ENCODE assay signal across 12 mouse cellular contexts in genomic region chr14:7026274-7026673, GRCm38 (mm10). TPM values are rescaled to one million over a fixed set of nuclear protein-coding genes. Genes with fewer than 3 reads are reported as not detected.
DNase-seq lines count a peak whose midpoint lies in the region; ATAC-seq and TF ChIP-seq lines count a peak whose summit lies in the region.
"Not testable (repeated sequence)": the region's sequence is repeated elsewhere in the genome, so short reads cannot be mapped to it uniquely, and the experiment has no call there.
"Had no signal": no experiment of that assay in that cellular context is flagged by ENCODE, and none has a peak within 500 bp of the region (broad histone marks: within the 10 kb centered on the region; RNA-seq: fewer than 3 reads in every experiment).

No protein-coding gene starts in this region.

- H3K4me3 ChIP-seq in forebrain, embryonic 13.5 days; heart, embryonic 13.5 days; layer of hippocampus, adult 2 months; liver, embryonic 14.5 days (ENCODE audit: insufficient read depth in 1 of 2, low read depth in 2 of 2, low read length in 2 of 2); midbrain, embryonic 16.5 days (ENCODE audit: low read depth, low read length); stomach, embryonic 16.5 days (replicated peaks; ENCODE audit: low read length): not testable (repeated sequence)

- not testable (repeated sequence) for H3K4me1 ChIP-seq in forebrain, embryonic 13.5 days; heart, embryonic 13.5 days; liver, embryonic 14.5 days (replicated peaks; ENCODE audit: control insufficient read depth in 2 of 2, insufficient read depth in 2 of 2, low read length in 1 of 2); midbrain, embryonic 16.5 days (ENCODE audit: control insufficient read depth, insufficient read depth, low read length); stomach, embryonic 16.5 days (ENCODE audit: control insufficient read depth, insufficient read depth, low read length)

- not testable (repeated sequence) for TF ChIP-seq EP300 in liver, embryonic 14.5 days (IDR thresholded peaks at IDR 0.05; ENCODE audit: low read depth)

- peak overlapping the region; percentile 84 for H3K4me2 ChIP-seq in forebrain, embryonic 13.5 days
- peak overlapping the region; percentile 85 for H3K4me2 ChIP-seq in heart, embryonic 13.5 days
- H3K4me2 ChIP-seq in liver, embryonic 14.5 days (ENCODE audit: low read depth), result not testable (repeated sequence)
- peak overlapping the region; percentile 73 for H3K4me2 ChIP-seq in midbrain, embryonic 16.5 days (ENCODE audit: low read length)
- H3K4me2 ChIP-seq in stomach, embryonic 16.5 days (ENCODE audit: low read depth, low read length), result peak overlapping the region; percentile 72; the same call in 1 of the 2 replicates

- not testable (repeated sequence) for H3K27me3 ChIP-seq in forebrain, embryonic 13.5 days; heart, embryonic 13.5 days (replicated peaks); liver, embryonic 14.5 days (ENCODE audit: control insufficient read depth, insufficient read depth, low read length); midbrain, embryonic 16.5 days (ENCODE audit: control insufficient read depth, insufficient read depth, low read depth, low read length); stomach, embryonic 16.5 days (ENCODE audit: control insufficient read depth, insufficient read depth, low read length)

- 6% methylated on average over 9 of the region's 9 CpGs for WGBS in forebrain, embryonic 13.5 days
- WGBS in heart, embryonic 13.5 days, result 12% methylated on average over 9 of the region's 9 CpGs
- WGBS in liver, embryonic 14.5 days (ENCODE audit: insufficient replicate concordance), result 6% methylated on average over 8 of the region's 9 CpGs
- WGBS in midbrain, embryonic 16.5 days, result 5% methylated on average over 8 of the region's 9 CpGs
- WGBS in stomach, embryonic 16.5 days, result 6% methylated on average over 9 of the region's 9 CpGs

- ATAC-seq in forebrain, embryonic 13.5 days; heart, embryonic 13.5 days (ENCODE audit: extremely low read depth, insufficient number of reproducible peaks, low FRiP score, low TSS enrichment); liver, embryonic 14.5 days (ENCODE audit: insufficient read depth); midbrain, embryonic 16.5 days; stomach, embryonic 16.5 days (ENCODE audit: insufficient read depth, low FRiP score): not testable (repeated sequence)

- H3K9me3 ChIP-seq in forebrain, embryonic 13.5 days (replicated peaks); heart, embryonic 13.5 days; liver, embryonic 14.5 days (ENCODE audit: control insufficient read depth, low read length); midbrain, embryonic 16.5 days (replicated peaks; ENCODE audit: control insufficient read depth, low read length, poor library complexity, severe bottlenecking); stomach, embryonic 16.5 days (replicated peaks; ENCODE audit: control insufficient read depth, low read length): not testable (repeated sequence)

- TF ChIP-seq CTCF in layer of hippocampus, adult 2 months (conservative IDR thresholded peaks at IDR 0.05), result peak; percentile 66
- peak; percentile 15; the same call in 1 of the 2 replicates for TF ChIP-seq CTCF in liver, embryonic 14.5 days (IDR thresholded peaks at IDR 0.05; ENCODE audit: low read depth)

- DNase-seq in adrenal gland, postnatal 14 days, result peak; percentile 3
- peak; percentile 0 for DNase-seq in induced T-regulatory cell, adult 2 months (ENCODE audit: low read depth)
- peak in 1 of 2 experiments; percentile 5 for DNase-seq in layer of hippocampus, adult 2 months (ENCODE audit: low spot score in 2 of 2)
- not testable (repeated sequence) for DNase-seq in liver, embryonic 14.5 days (ENCODE audit: low read depth in 3 of 3, low spot score in 3 of 3)

- H3K36me3 ChIP-seq in forebrain, embryonic 13.5 days (ENCODE audit: poor library complexity, severe bottlenecking); heart, embryonic 13.5 days; liver, embryonic 14.5 days (replicated peaks; ENCODE audit: control insufficient read depth, insufficient read depth, low read depth); midbrain, embryonic 16.5 days (ENCODE audit: control insufficient read depth, insufficient read depth, low read length); stomach, embryonic 16.5 days (ENCODE audit: control insufficient read depth, insufficient read depth, low read length): not testable (repeated sequence)

- H3K9ac ChIP-seq in forebrain, embryonic 13.5 days; heart, embryonic 13.5 days; liver, embryonic 14.5 days (replicated peaks); midbrain, embryonic 16.5 days (ENCODE audit: low read depth, low read length); stomach, embryonic 16.5 days (ENCODE audit: low read length): not testable (repeated sequence)

- not testable (repeated sequence) for H3K27ac ChIP-seq in forebrain, embryonic 13.5 days; heart, embryonic 13.5 days (replicated peaks); layer of hippocampus, adult 2 months; liver, embryonic 14.5 days; midbrain, embryonic 16.5 days (ENCODE audit: low read length); stomach, embryonic 16.5 days (ENCODE audit: low read length)

RNA-seq across cellular contexts. Expression of gene Gm10406, which starts 1.0 kb away (rescaled TPM):
- total RNA-seq in adrenal gland, postnatal 14 days (2021), result 0.37 TPM in 1 of 2 replicates, not detected in the other
- 2.0 and 2.4 TPM in 2 replicates for polyA plus RNA-seq in forebrain, embryonic 13.5 days (2015; fragmentation: Nextera tagmentation; extraction: Ambion mirVana)
- polyA plus RNA-seq in heart, embryonic 13.5 days (2015; fragmentation: Nextera tagmentation; extraction: Ambion mirVana), result 0.18 and 0.21 TPM in 2 replicates
- total RNA-seq in layer of hippocampus, adult 2 months (2021), result under 1 TPM in 1 of 2 experiments, not detected in 1; 0.66 TPM
- 0.03 TPM in 1 of 2 replicates, not detected in the other for polyA plus RNA-seq in liver, embryonic 14.5 days (2012; rRNA removed)
- not detected in 2 replicates for polyA plus RNA-seq in liver, embryonic 14.5 days (2014; fragmentation: Nextera tagmentation; extraction: Ambion mirVana)
- 4.8 and 6.6 TPM in 2 replicates for polyA plus RNA-seq in midbrain, embryonic 16.5 days (2015; fragmentation: Nextera tagmentation; extraction: Ambion mirVana)
- polyA plus RNA-seq in stomach, embryonic 16.5 days (2015; fragmentation: Nextera tagmentation; extraction: Ambion mirVana), result 0.44 and 0.77 TPM in 2 replicates
- total RNA-seq: gastrocnemius, postnatal 25 days had no signal
- polyA plus RNA-seq: myocyte had no signal

RNA-seq across cellular contexts. Expression of gene Gm3685, which starts 18.5 kb away (rescaled TPM):
- total RNA-seq in adrenal gland, postnatal 14 days (2021), result not detected in 2 replicates
- polyA plus RNA-seq in forebrain, embryonic 13.5 days (2015; fragmentation: Nextera tagmentation; extraction: Ambion mirVana), result not detected in 2 replicates
- not detected in 2 replicates for polyA plus RNA-seq in heart, embryonic 13.5 days (2015; fragmentation: Nextera tagmentation; extraction: Ambion mirVana)
- not detected for total RNA-seq in layer of hippocampus, adult 2 months (2021)
- not detected in 2 replicates for polyA plus RNA-seq in liver, embryonic 14.5 days (2012; rRNA removed)
- polyA plus RNA-seq in liver, embryonic 14.5 days (2014; fragmentation: Nextera tagmentation; extraction: Ambion mirVana), result not detected in 2 replicates
- polyA plus RNA-seq in midbrain, embryonic 16.5 days (2015; fragmentation: Nextera tagmentation; extraction: Ambion mirVana), result not detected in 2 replicates
- polyA plus RNA-seq in stomach, embryonic 16.5 days (2015; fragmentation: Nextera tagmentation; extraction: Ambion mirVana), result not detected in 2 replicates
- total RNA-seq: adrenal gland, postnatal 4 days; gastrocnemius, postnatal 25 days had no signal
- polyA plus RNA-seq: inflammation-experienced regulatory T-cells, adult 6 months; myocyte had no signal

RNA-seq across cellular contexts. Expression of gene Gm6356, which starts 52.7 kb away (rescaled TPM):
- not detected in 2 replicates for total RNA-seq in adrenal gland, postnatal 14 days (2021)
- polyA plus RNA-seq in forebrain, embryonic 13.5 days (2015; fragmentation: Nextera tagmentation; extraction: Ambion mirVana), result not detected in 2 replicates
- not detected in 2 replicates for polyA plus RNA-seq in heart, embryonic 13.5 days (2015; fragmentation: Nextera tagmentation; extraction: Ambion mirVana)
- total RNA-seq in layer of hippocampus, adult 2 months (2021), result not detected
- not detected in 2 replicates for polyA plus RNA-seq in liver, embryonic 14.5 days (2012; rRNA removed)
- not detected in 2 replicates for polyA plus RNA-seq in liver, embryonic 14.5 days (2014; fragmentation: Nextera tagmentation; extraction: Ambion mirVana)
- polyA plus RNA-seq in midbrain, embryonic 16.5 days (2015; fragmentation: Nextera tagmentation; extraction: Ambion mirVana), result not detected in 2 replicates
- polyA plus RNA-seq in stomach, embryonic 16.5 days (2015; fragmentation: Nextera tagmentation; extraction: Ambion mirVana), result not detected in 2 replicates
- total RNA-seq: adrenal gland, postnatal 4 days; gastrocnemius, postnatal 25 days had no signal
- polyA plus RNA-seq: inflammation-experienced regulatory T-cells, adult 6 months; myocyte had no signal
